Mouse (Mus musculus) C2C12 (cell line): ENCODE measurements around the gene Dnah14. TPM values are rescaled to one million over a fixed set of nuclear protein-coding genes. Genes with fewer than 3 reads are reported as not detected.

Source experiments
- H3K27me3 ChIP-seq: one replicate; pipeline ENCODE4 v1.6.1; 2011; ENCODE audit not compliant: control insufficient read depth, insufficient read depth, insufficient read length
- H3K36me3 ChIP-seq: one replicate; pipeline ENCODE4 v1.6.1; 2011; ENCODE audit not compliant: control insufficient read depth, insufficient read depth
- H3K4me3 ChIP-seq: one replicate; pipeline ENCODE4 v1.5.1; 2011; ENCODE audit warnings: mild to moderate bottlenecking, control low read depth; ENCODE audit not compliant: poor library complexity, insufficient read depth, severe bottlenecking
- H3K79me2 ChIP-seq: one replicate; pipeline ENCODE4 v1.6.1; 2011; ENCODE audit not compliant: control insufficient read depth, insufficient read depth
- H3K79me3 ChIP-seq: one replicate; pipeline ENCODE4 v1.6.1; 2011; ENCODE audit warnings: low read depth, control low read depth
- H3ac ChIP-seq: one replicate; pipeline ENCODE3; 2011; ENCODE audit warnings: low read depth; ENCODE audit not compliant: control insufficient read depth, insufficient read length
- CEBPB ChIP-seq: IDR thresholded peaks from one replicate; pipeline ENCODE4 v1.6.1; 2011; ENCODE audit warnings: low read depth, mild to moderate bottlenecking, control low read depth, moderate library complexity
- CTCF ChIP-seq: IDR thresholded peaks from one replicate; pipeline ENCODE4 v1.5.1; 2011; ENCODE audit not compliant: control insufficient read depth, insufficient read depth, insufficient read length
- FOSL1 ChIP-seq: IDR thresholded peaks from one replicate; pipeline ENCODE4 v1.8.0; 2011; ENCODE audit warnings: mild to moderate bottlenecking, low read length; ENCODE audit not compliant: poor library complexity, insufficient read depth, severe bottlenecking
- MAX ChIP-seq: IDR thresholded peaks from one replicate; pipeline ENCODE4 v1.6.1; 2011; ENCODE audit warnings: mild to moderate bottlenecking, control low read depth
- MYOD1 ChIP-seq: IDR thresholded peaks from one replicate; pipeline ENCODE4 v1.6.1; 2011; ENCODE audit warnings: low read depth; ENCODE audit not compliant: control insufficient read depth, insufficient read length
- MYOG ChIP-seq: IDR thresholded peaks from one replicate; pipeline ENCODE4 v1.6.1; 2011; ENCODE audit not compliant: control insufficient read depth, insufficient read length; ENCODE audit errors: extremely low read depth
- USF1 ChIP-seq: IDR thresholded peaks from one replicate; pipeline ENCODE4 v1.6.1; 2011; ENCODE audit warnings: low read depth, mild to moderate bottlenecking, control low read depth, moderate library complexity
- polyA plus RNA-seq: library from polyadenylated mRNA; unstranded; fragments of >200 nt; fragmentation: generic; extraction: Trizol; gene quantifications from one replicate; pipeline ENCODE4 v1.2.1, GENCODE M21; 2012; ENCODE audit warnings: missing spikeins

Gene Dnah14
- polyA plus RNA-seq, 1 experiment = 0.50 TPM

- TF ChIP-seq MYOD1 = no peak
- no peak for TF ChIP-seq CEBPB
- H3K27me3 ChIP-seq = peaks cover 12% of the 10 kb centered on the region
- H3K79me3 ChIP-seq = no peaks in the 10 kb centered on the region
- no peak overlapping the region for H3ac ChIP-seq
- no peaks in the 10 kb centered on the region for H3K36me3 ChIP-seq
- H3K4me3 ChIP-seq = no peak overlapping the region
- H3K79me2 ChIP-seq = no peaks in the 10 kb centered on the region
These were observed 6.8 kb downstream of the Dnah14 start for GRCm38 (mm10) chr1:181583152-181583551.

- H3ac ChIP-seq = no peak overlapping the region
- H3K79me2 ChIP-seq = no peaks in the 10 kb centered on the region
- TF ChIP-seq USF1 = no peak
- TF ChIP-seq MAX = no peak
- TF ChIP-seq MYOD1 = no peak
- TF ChIP-seq CTCF = no peak
- TF ChIP-seq CEBPB = no peak
- no peak for TF ChIP-seq FOSL1
- TF ChIP-seq MYOG = no peak
- H3K4me3 ChIP-seq = no peak overlapping the region
- H3K27me3 ChIP-seq = no peaks in the 10 kb centered on the region
- no peaks in the 10 kb centered on the region for H3K79me3 ChIP-seq
- no peaks in the 10 kb centered on the region for H3K36me3 ChIP-seq
These were observed 12.8 kb downstream of the Dnah14 start for GRCm38 (mm10) chr1:181589116-181589515.

DNA sequence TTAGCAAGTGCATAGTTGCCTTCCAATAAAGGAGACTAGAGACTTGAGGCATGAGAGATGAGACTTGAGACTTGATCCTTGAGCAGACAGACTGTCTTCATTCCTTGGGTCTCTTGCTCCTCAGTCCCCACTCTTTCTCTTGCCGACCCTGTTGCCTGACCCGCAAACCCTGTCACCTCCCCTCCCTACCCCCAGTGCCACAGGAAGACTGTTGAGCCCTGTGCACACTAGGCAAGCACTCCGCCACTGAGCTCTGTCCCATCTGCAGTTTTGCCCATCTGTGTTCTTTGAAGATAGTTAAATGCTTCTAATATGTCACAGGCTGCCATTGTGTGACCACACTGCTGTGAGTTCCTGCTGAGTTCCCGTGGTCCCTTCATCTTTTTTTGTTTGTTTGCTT is 23.0 kb downstream of the Dnah14 start:
- H3K27me3 ChIP-seq = no peaks in the 10 kb centered on the region
- no peak overlapping the region for H3K4me3 ChIP-seq
- H3K79me3 ChIP-seq = no peaks in the 10 kb centered on the region
- H3K36me3 ChIP-seq = no peaks in the 10 kb centered on the region
- no peaks in the 10 kb centered on the region for H3K79me2 ChIP-seq
- no peak overlapping the region for H3ac ChIP-seq
- TF ChIP-seq USF1 = no peak
- no peak for TF ChIP-seq CEBPB
- TF ChIP-seq MYOD1 = no peak
- no peak for TF ChIP-seq FOSL1
- no peak for TF ChIP-seq MAX
- no peak for TF ChIP-seq CTCF
- no peak for TF ChIP-seq MYOG

DNA sequence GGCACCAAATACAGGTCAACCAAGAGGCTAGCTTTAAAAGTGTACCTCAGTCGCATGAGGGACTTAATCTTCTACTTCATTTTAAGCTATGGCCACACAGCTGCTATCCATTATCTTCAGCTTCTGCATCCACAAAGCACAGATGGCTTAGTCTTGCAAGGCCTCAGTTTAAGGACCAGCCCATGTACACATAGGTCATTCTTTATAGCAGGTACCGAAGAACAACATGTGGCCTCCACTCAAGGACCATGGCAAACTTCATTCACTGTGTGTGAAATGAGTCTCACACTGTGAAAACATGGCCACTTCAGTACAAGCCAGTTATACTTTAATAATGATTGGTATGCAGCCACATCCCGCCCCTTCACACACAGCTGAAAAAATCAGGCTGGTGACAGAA is 34.8 kb downstream of the Dnah14 start:
- no peaks in the 10 kb centered on the region for H3K79me3 ChIP-seq
- no peaks in the 10 kb centered on the region for H3K79me2 ChIP-seq
- H3K27me3 ChIP-seq = no peaks in the 10 kb centered on the region
- no peak for TF ChIP-seq MAX
- no peak for TF ChIP-seq MYOG
- no peak for TF ChIP-seq CEBPB
- TF ChIP-seq MYOD1 = no peak
- TF ChIP-seq FOSL1 = no peak
- no peak for TF ChIP-seq USF1
- no peak for TF ChIP-seq CTCF
- H3K4me3 ChIP-seq = no peak overlapping the region
- no peaks in the 10 kb centered on the region for H3K36me3 ChIP-seq
- no peak overlapping the region for H3ac ChIP-seq

DNA sequence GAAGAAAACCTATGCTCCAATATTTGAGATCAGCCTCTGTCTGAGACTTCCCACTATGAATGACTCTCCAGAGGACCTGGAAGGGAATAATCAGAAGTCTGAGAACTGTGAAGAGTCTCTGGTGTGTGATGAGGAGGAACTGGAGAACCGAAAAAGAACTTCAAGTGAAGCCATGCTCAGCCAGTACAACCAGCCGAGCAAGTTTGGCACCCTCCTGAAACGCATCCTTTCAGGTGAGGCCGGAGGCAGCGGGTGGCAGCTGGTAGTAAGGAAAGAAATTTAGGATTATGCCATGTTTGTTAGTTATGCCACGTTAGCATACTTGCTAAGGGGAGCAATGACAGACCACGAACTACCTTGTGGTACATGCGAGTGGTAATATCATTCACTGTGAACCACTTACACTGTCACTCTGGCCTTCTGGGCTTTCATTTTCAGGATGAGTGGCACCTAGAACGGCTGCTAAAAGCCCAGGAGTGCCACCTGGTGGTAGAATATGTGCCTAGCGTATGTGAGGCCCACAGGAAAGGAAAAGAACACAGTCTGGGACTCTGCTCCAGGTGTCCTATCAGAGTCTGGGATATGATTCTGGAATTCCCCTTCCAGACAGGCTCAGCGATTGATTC is 39.6 kb downstream of the Dnah14 start:
- Histone ChIP-seq H3ac (no peak overlapping the region), H3K36me3 (no peaks in the 10 kb centered on the region), H3K27me3 (no peaks in the 10 kb centered on the region), H3K79me3 (no peaks in the 10 kb centered on the region), H3K4me3 (no peak overlapping the region), H3K79me2 (no peaks in the 10 kb centered on the region)
- TF ChIP-seq CTCF (peak; percentile 53), FOSL1 (no peak), USF1 (no peak)

DNA sequence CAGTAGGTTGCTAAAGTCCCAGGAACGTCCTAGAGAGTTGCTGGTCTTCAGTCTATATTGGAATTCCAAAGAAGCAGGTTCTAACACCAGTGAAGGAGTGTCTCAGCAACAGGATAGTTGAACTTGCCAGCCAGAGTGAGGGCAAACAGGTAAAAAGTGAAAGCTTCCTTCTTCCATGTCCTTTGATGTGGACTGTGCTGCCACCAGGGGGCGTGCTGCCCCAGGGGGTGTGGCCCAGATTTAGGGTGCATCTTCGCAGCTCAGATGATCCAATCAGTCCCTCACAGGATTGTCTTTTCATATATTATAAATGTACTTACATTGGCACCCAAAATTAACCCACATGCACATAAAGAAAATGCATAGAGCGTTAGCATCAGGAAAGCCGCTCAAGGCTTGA is 41.0 kb downstream of the Dnah14 start:
- no peaks in the 10 kb centered on the region for H3K27me3 ChIP-seq
- TF ChIP-seq CTCF (peak; percentile 69), FOSL1 (no peak)

More for the DNA sequence above, 41.0 kb downstream of the Dnah14 start:
- H3K79me3 ChIP-seq = no peaks in the 10 kb centered on the region
- no peak overlapping the region for H3K4me3 ChIP-seq
- no peaks in the 10 kb centered on the region for H3K36me3 ChIP-seq
- no peaks in the 10 kb centered on the region for H3K79me2 ChIP-seq
- H3ac ChIP-seq = no peak overlapping the region
